Mouse (Mus musculus): ENCODE data around the gene Fn3krp. TPM values are rescaled to one million over a fixed set of nuclear protein-coding genes. Genes with fewer than 3 reads are reported as not detected.
A peak's percentile ranks its signal among the peaks of the same experiment; 100 is the strongest.

Gene Fn3krp
- polyA plus RNA-seq, 1 experiment from 2014 or later: 5.3 TPM

DNA sequence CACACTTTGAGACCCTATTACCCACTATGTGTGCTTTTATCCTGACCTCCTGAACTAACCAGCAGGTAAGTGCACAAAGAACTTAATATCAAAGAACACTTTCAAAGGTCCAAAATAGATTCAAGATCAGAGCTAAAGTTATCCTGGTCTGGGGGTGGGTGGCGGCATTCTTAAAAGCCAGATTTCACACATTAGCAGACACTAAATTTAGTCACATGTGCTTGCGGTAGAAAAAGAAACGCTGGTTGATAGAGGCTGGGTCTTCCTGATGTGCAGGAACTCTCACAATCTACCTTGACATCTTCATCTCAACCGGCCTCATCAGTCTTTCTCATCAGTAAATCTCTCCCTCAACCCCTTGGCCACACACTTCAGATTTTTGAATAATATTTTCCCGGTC lies 6.4 kb upstream of the Fn3krp start:
- ATAC-seq: no peak
- WGBS: 82% methylated on average over 5 of the region's 5 CpGs

DNA sequence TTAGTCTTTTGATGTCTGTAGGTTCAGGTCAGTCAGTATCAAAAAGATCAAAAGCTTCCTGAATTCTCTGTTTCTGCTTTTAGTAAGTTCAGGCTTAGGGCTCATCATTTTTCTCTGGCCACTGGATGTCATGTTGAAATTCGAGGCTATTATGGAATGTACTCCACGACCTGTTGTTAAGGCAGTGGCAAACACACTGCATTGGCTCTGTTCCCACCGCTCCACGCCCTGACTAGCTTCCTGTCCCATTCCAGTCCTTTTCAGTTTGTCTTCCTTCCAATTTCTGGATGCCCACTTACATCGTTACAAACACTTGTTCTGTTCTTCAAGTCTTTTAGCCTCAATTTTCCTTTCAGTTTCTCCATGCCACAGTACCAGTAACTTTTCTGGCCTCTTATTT lies 5.8 kb upstream of the Fn3krp start:
- H3K4me2 ChIP-seq (ENCODE audit: low read depth, low read length): no peak overlapping the region
- no peaks in the 10 kb centered on the region for H3K9me3 ChIP-seq (ENCODE audit: control insufficient read depth, low read length)
- no peak overlapping the region for H3K4me3 ChIP-seq (ENCODE audit: low read length)
- no peak for ATAC-seq
- H3K36me3 ChIP-seq (ENCODE audit: control insufficient read depth, insufficient read depth, low read length): no peaks in the 10 kb centered on the region
- H3K4me1 ChIP-seq (ENCODE audit: control insufficient read depth, insufficient read depth, low read length): no peaks in the 10 kb centered on the region; the same call in 1 of the 2 replicates
- H3K27ac ChIP-seq (ENCODE audit: low read length): no peak overlapping the region
- H3K27me3 ChIP-seq (replicated peaks; ENCODE audit: control insufficient read depth, insufficient read depth, low read length): no peaks in the 10 kb centered on the region
- 56% methylated on average over 5 of the region's 5 CpGs for WGBS
- no peak overlapping the region for H3K9ac ChIP-seq (ENCODE audit: low read depth, low read length)

More for the DNA sequence above, 6.4 kb upstream of the Fn3krp start:
- Histone ChIP-seq H3K9ac (ENCODE audit: low read depth, low read length) (no peak overlapping the region), H3K9me3 (ENCODE audit: control insufficient read depth, low read length) (no peaks in the 10 kb centered on the region), H3K27me3 (replicated peaks; ENCODE audit: control insufficient read depth, insufficient read depth, low read length) (no peaks in the 10 kb centered on the region), H3K27ac (ENCODE audit: low read length) (no peak overlapping the region), H3K36me3 (ENCODE audit: control insufficient read depth, insufficient read depth, low read length) (no peaks in the 10 kb centered on the region), H3K4me1 (ENCODE audit: control insufficient read depth, insufficient read depth, low read length) (no peaks in the 10 kb centered on the region), H3K4me2 (ENCODE audit: low read depth, low read length) (no peak overlapping the region), H3K4me3 (ENCODE audit: low read length) (no peak overlapping the region)

DNA sequence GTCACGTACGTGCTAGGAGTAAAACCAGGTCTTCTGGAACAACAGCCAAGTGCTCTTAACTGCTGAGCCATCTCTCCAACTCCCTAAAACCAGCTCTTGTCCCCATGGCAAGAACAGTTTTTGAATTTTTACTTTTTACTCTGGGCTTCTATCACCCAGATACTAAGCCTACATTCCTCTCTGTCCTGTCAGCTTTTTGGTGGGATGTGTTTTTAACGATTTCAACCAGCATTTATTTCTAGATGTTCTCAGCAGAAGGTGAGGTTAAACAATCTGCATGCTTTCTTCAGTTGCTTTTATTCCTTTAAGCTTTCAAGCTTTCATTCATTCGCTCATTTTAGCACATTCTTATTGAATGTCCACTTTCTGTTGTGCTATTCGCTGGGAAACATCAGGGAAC lies 3.2 kb upstream of the Fn3krp start:
- no peak overlapping the region for H3K4me3 ChIP-seq (ENCODE audit: low read length)
- H3K36me3 ChIP-seq (ENCODE audit: control insufficient read depth, insufficient read depth, low read length): no peaks in the 10 kb centered on the region
- no peak overlapping the region for H3K4me2 ChIP-seq (ENCODE audit: low read depth, low read length)
- H3K9me3 ChIP-seq (ENCODE audit: control insufficient read depth, low read length): no peaks in the 10 kb centered on the region
- no peaks in the 10 kb centered on the region for H3K27me3 ChIP-seq (replicated peaks; ENCODE audit: control insufficient read depth, insufficient read depth, low read length)
- no peak for ATAC-seq
- no peak overlapping the region for H3K27ac ChIP-seq (ENCODE audit: low read length)
- WGBS: 78% methylated on average over 5 of the region's 5 CpGs
- H3K4me1 ChIP-seq (ENCODE audit: control insufficient read depth, insufficient read depth, low read length): peaks cover 8% of the 10 kb centered on the region
- H3K9ac ChIP-seq (ENCODE audit: low read depth, low read length): no peak overlapping the region

DNA sequence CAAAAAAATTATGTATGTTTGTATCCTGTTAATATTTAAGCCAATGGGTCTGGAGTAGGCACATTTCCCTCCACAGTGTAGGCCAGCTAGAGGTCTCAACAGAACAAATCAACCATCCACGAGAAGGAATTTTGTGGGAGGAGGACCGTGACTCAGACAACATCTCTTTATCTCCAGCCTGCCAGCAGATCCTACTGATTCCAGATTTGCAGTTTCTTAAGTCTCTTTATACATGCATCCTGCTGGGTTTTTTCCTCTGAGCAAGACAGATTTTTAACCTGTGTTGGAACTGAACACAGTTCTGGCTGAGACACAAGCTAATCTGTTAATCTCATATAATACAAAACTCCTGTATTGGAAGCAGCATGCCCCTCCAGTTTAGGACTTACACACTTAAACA lies 2.3 kb upstream of the Fn3krp start:
- WGBS: 45% methylated on average over 2 of the region's 2 CpGs

DNA sequence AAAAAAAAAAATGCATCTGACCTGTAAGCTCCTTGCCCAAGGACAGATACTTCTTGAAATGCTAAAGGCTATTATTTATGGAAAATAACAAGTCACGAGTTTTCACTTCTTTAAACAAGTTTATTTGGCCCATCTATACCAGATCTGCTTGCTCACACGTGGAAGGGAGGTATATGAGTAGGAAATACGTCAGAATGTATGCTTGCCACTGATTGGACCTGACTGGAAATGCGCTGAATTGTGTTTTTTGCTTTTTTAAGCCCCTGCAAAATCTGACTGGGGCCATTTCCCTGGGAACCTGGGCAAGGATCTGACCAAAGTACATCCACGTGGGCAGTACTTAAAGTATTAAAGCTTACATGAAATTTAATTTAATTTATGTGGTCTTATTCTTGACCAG lies 822 bp upstream of the Fn3krp start:
- H3K27me3 ChIP-seq (replicated peaks; ENCODE audit: control insufficient read depth, insufficient read depth, low read length): no peaks in the 10 kb centered on the region
- H3K27ac ChIP-seq (ENCODE audit: low read length): peak overlapping the region; percentile 74; the same call in 1 of the 2 replicates
- no peaks in the 10 kb centered on the region for H3K36me3 ChIP-seq (ENCODE audit: control insufficient read depth, insufficient read depth, low read length)
- H3K4me2 ChIP-seq (ENCODE audit: low read depth, low read length): peak overlapping the region; percentile 87
- H3K9me3 ChIP-seq (ENCODE audit: control insufficient read depth, low read length): no peaks in the 10 kb centered on the region
- WGBS: 54% methylated on average over 5 of the region's 5 CpGs
- peaks cover 8% of the 10 kb centered on the region for H3K4me1 ChIP-seq (ENCODE audit: control insufficient read depth, insufficient read depth, low read length)
- H3K4me3 ChIP-seq (ENCODE audit: low read length): peak overlapping the region; percentile 69; the same call in 1 of the 2 replicates
- peak overlapping the region; percentile 67; the same call in 1 of the 2 replicates for H3K9ac ChIP-seq (ENCODE audit: low read depth, low read length)
- no peak for ATAC-seq

More for the DNA sequence above, 2.3 kb upstream of the Fn3krp start:
- Histone ChIP-seq H3K9me3 (ENCODE audit: control insufficient read depth, low read length) (no peaks in the 10 kb centered on the region), H3K27ac (ENCODE audit: low read length) (no peak overlapping the region), H3K4me2 (ENCODE audit: low read depth, low read length) (no peak overlapping the region), H3K9ac (ENCODE audit: low read depth, low read length) (no peak overlapping the region), H3K4me1 (ENCODE audit: control insufficient read depth, insufficient read depth, low read length) (peaks cover 8% of the 10 kb centered on the region), H3K27me3 (replicated peaks; ENCODE audit: control insufficient read depth, insufficient read depth, low read length) (no peaks in the 10 kb centered on the region), H3K4me3 (ENCODE audit: low read length) (no peak overlapping the region), H3K36me3 (ENCODE audit: control insufficient read depth, insufficient read depth, low read length) (no peaks in the 10 kb centered on the region)
- ATAC-seq: no peak

DNA sequence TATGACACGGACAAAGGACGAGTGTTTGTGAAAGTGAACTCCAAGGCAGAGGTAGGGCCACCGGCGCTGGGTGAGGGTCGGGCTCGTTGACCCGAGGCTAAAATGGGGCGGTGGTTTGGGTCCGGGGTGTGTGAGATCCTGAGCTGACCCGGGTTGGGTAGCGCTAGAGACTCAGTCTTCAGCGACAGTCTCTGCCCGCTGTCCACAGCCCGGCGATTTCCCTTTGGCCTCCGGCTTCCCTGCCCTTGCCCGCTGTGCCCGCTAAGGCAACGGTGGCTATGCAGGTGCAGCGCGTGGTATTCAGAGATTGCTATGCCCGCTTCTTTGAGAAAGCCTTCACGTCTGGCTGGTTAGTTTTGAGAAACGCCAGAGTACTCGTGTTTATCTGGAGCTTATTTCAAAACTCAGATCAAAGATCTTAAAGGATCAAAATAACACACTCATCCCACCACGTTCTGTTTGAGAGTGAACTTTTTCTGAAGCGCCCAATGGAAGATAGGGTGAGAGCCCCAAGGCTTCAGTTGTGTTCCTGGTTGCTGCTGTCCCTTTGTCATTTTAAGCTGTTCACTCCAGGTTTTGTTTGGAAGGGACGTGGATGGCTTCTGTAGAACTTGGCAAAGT lies 462 bp downstream of the Fn3krp start:
- no peak overlapping the region; the same call in 1 of the 2 replicates for H3K27ac ChIP-seq (ENCODE audit: low read length)
- H3K36me3 ChIP-seq (ENCODE audit: control insufficient read depth, insufficient read depth, low read length): no peaks in the 10 kb centered on the region
- under 1% methylated on average over 28 of the region's 28 CpGs for WGBS

DNA sequence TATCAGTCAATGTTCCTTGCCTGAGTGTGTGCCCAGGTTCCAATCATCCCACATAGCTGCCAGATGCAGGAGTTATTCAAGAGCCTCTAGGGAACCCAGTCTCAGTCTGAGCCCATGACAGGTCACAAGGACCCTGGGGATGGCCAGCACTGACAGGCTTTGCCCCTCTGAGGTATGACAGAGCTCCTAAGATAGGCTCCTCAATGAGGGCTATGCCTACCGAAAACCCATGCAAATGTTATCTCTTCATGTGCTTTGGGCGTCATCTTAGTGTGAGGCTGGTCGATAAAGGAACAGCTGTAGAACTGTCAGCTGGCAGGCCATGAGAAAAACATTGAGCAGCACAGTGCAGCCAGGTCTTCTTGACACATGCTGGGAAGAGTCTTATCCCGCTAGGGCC lies 12.2 kb downstream of the Fn3krp start:
- no peak overlapping the region for H3K4me2 ChIP-seq (ENCODE audit: low read depth, low read length)
- H3K9ac ChIP-seq (ENCODE audit: low read depth, low read length): no peak overlapping the region
- 70% methylated on average over 4 of the region's 4 CpGs for WGBS
- H3K36me3 ChIP-seq (ENCODE audit: control insufficient read depth, insufficient read depth, low read length): no peaks in the 10 kb centered on the region
- ATAC-seq: peak; percentile 56; the same call in 1 of the 2 replicates
- no peaks in the 10 kb centered on the region for H3K9me3 ChIP-seq (ENCODE audit: control insufficient read depth, low read length)
- peaks cover 12% of the 10 kb centered on the region for H3K4me1 ChIP-seq (ENCODE audit: control insufficient read depth, insufficient read depth, low read length)
- H3K27ac ChIP-seq (ENCODE audit: low read length): no peak overlapping the region
- no peak overlapping the region for H3K4me3 ChIP-seq (ENCODE audit: low read length)
- no peaks in the 10 kb centered on the region for H3K27me3 ChIP-seq (replicated peaks; ENCODE audit: control insufficient read depth, insufficient read depth, low read length)

More for the DNA sequence above, 462 bp downstream of the Fn3krp start:
- H3K9ac ChIP-seq (ENCODE audit: low read depth, low read length): peak overlapping the region; percentile 78
- peaks cover 8% of the 10 kb centered on the region for H3K4me1 ChIP-seq (ENCODE audit: control insufficient read depth, insufficient read depth, low read length)
- no peaks in the 10 kb centered on the region for H3K27me3 ChIP-seq (replicated peaks; ENCODE audit: control insufficient read depth, insufficient read depth, low read length)
- peak; percentile 78 for ATAC-seq
- no peaks in the 10 kb centered on the region for H3K9me3 ChIP-seq (ENCODE audit: control insufficient read depth, low read length)
- peak overlapping the region; percentile 87 for H3K4me2 ChIP-seq (ENCODE audit: low read depth, low read length)
- H3K4me3 ChIP-seq (ENCODE audit: low read length): peak overlapping the region; percentile 69

DNA sequence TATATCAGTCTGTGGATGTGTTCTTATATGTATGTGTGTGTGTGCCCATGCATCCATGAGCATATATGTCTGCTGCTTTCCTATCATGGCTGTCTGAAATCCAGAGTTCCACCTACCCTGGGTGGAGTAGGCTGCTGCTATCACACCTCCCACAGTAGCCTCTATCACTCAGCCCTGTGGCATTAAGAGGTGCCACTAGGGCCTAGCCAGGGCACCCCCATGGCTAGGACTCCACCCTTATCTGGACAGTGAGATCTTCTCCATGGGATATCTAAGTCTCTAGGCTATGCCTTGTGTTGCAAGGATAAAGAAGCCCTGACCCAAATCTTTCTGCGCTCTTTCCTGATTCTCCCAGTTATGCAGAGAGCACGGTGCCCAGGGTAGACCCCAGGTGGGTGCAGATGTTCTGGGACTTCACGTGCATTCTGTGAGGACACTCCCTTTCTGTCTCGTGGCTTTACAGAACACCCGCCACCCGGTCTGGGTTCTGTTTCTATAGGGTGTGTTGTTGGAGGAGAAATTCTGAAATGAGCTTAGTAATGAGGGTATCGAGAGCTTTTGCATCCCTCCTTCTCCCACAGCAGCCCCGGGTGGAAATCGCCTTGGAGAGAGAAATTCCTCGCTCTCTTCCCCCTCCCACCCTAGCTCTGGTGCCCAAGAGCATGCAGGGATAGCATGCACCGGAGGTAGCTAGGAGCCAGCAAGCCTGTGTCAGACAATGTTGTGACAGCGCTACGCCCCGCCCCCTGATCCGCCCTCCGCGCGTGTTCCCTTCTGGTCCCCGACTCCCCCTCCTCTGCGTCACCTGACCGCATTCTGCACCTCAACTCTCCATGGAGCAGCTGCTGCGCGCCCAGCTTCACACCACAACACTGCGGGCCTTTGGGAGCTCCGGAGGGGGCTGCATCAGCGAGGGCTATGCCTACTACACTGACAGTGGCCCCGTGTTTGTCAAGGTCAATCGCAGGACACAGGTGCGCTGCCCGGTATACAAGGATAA lies 13.3 kb downstream of the Fn3krp start, which contains the start of gene Fn3k:
TSS of gene Fn3k (plus strand) at position 758 of the 1,000 bp plus-strand sequence.
- peak within 1 kb of the TSS; percentile 84 for H3K4me2 ChIP-seq (ENCODE audit: low read depth, low read length)
- H3K4me3 ChIP-seq (ENCODE audit: low read length): peak within 1 kb of the TSS; percentile 53
- no peaks in the 10 kb centered on the region for H3K36me3 ChIP-seq (ENCODE audit: control insufficient read depth, insufficient read depth, low read length)
- H3K9ac ChIP-seq (ENCODE audit: low read depth, low read length): peak within 1 kb of the TSS; percentile 58
- H3K9me3 ChIP-seq (ENCODE audit: control insufficient read depth, low read length): no peaks in the 10 kb centered on the region
- no peaks in the 10 kb centered on the region for H3K27me3 ChIP-seq (replicated peaks; ENCODE audit: control insufficient read depth, insufficient read depth, low read length)
- ATAC-seq: peak; percentile 95
- 4% methylated on average over 30 of the region's 30 CpGs for WGBS
- peaks cover 12% of the 10 kb centered on the region for H3K4me1 ChIP-seq (ENCODE audit: control insufficient read depth, insufficient read depth, low read length)
- no peak within 1 kb of the TSS for H3K27ac ChIP-seq (ENCODE audit: low read length)

DNA sequence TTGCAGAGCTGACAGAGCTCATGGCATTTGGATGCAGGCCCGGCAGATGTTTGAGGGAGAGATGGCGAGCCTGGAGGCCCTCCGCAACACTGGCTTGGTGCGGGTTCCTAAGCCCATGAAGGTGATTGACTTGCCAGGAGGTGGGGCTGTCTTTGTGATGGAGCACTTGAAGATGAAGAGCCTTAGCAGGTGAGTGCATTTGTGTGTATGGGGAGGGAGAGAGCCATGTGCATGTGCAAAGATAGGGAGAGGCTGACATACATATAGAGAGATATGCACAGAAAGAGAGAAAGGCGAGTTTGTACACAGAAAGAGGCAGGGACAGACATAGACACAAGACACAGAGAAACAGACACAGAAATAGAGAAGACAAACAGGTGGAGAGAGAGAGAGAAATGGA lies 16.0 kb downstream of the Fn3krp start:
- H3K4me3 ChIP-seq (ENCODE audit: low read length): no peak overlapping the region
- H3K4me2 ChIP-seq (ENCODE audit: low read depth, low read length): no peak overlapping the region
- H3K27ac ChIP-seq (ENCODE audit: low read length): no peak overlapping the region
- H3K4me1 ChIP-seq (ENCODE audit: control insufficient read depth, insufficient read depth, low read length): peaks cover 12% of the 10 kb centered on the region
- H3K9ac ChIP-seq (ENCODE audit: low read depth, low read length): no peak overlapping the region
- no peak for ATAC-seq
- no peaks in the 10 kb centered on the region for H3K27me3 ChIP-seq (replicated peaks; ENCODE audit: control insufficient read depth, insufficient read depth, low read length)
- no peaks in the 10 kb centered on the region for H3K9me3 ChIP-seq (ENCODE audit: control insufficient read depth, low read length)
- H3K36me3 ChIP-seq (ENCODE audit: control insufficient read depth, insufficient read depth, low read length): no peaks in the 10 kb centered on the region
- WGBS: 70% methylated on average over 5 of the region's 5 CpGs
